Mouse (Mus musculus): ENCODE results near the gene Ercc1.

Gene Ercc1

GRCm38 (mm10) chr7:19344237-19344847, at the start of gene Ercc1:
Ercc1 (plus strand) TSS chr7:19344778.
- no peak for DNase-seq

DNA sequence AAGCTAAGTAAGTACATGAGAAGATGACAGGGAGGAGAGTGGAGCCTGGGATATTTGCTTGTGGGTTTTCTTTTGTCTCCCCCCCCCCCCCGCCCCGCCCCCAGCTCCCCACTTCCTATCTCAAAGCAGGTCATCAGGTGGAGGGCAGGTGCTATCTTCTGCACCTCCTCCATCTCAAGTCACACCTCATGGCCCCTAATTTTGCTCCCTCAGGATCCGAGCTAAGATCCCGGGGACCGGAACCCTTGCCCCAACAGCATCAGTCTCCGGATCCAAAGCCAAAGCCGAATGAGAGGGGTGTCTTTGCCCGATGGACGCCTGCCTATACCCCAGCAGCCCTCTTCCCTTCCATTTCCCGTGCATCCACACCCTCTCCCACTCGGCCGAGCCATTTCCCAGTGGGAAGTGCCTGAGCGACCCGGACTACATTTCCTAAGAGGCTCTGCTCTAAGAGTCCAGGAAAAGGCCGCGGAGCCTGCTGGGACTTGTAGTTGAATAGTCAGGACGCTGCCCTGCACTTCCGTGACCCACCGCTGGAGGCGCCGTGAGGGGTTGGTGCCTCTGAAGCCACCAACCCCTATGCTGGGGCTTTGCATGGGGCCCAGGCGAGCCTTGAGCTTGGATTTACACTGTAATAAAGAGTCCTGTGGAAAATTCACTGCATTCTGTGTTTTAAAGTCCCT, 48.9 kb upstream of the Ercc1 start:
- DNase-seq, result peak; percentile 99

DNA sequence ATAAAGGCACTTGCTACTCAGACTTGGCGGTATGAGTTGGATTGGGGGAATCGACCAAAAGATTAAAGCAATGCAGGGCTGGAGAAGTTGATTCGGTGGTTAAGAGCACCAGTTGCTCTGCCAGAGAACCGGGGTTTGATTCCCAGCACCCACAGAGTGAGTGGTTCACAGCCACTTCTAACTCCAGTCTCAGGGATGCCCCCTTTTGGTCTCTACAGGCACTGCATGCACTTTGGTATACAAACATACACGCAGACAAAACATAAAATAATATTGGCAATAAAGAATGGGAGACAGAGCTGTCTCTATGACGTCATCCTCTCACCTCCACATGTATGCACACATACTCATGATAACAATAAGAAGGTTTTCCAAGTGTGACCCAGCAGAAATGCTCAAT, 47.5 kb upstream of the Ercc1 start:
- DNase-seq, result no peak

- DNase-seq, result no peak
These were observed 46.8 kb upstream of the Ercc1 start for GRCm38 (mm10) chr7:19297794-19298193.

- peak; percentile 70 for DNase-seq
These were observed 45.4 kb upstream of the Ercc1 start for GRCm38 (mm10) chr7:19299194-19299593.

DNA sequence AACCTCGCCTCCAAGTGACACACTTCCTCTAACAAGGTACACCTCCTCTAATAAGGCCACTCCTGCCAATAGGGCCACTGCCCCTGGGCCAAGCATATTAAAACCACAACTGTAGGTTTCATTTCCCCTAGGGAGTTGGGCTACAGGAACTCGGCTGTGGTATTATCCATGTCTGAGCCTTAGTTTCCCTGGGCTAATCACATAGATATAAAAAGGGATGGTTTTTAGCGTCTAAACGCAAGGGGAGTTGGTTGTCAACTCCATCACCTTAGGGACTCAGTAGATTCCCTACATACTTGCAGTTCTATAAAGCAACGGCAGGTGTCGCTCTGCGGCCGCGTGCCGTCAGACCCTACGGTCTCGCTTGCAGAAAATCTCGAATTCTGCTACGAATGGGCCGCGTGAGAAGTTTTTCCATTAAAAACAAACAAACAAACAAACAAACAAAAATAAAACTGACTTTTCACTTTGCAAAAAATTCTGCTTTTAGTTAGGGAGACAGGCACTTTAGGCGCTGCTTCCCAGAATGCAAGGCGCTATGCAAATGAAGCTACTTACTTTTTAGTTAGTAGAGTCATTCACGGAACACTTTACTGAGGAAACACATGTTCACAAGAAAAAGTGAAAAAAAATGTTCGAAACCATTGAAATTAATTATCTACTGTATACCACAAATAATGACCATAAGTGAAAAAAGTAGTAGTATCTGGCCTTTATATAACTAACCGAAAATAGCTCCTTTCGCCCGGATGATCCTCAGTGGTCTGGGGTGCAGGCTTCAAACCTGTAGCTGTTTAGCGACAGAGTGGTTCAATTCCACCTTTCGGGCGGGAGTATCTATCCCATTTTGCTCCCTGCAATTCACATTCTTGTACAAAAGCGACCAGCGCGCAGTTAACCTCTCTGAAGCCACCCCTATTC, 43.8 kb upstream of the Ercc1 start:
- DNase-seq, result peak; percentile 84

GRCm38 (mm10) chr7:19301461-19302263, 42.9 kb upstream of the Ercc1 start:
- no peak for DNase-seq

GRCm38 (mm10) chr7:19302264-19303045, 42.1 kb upstream of the Ercc1 start:
- no peak for DNase-seq

GRCm38 (mm10) chr7:19303046-19303305, 41.6 kb upstream of the Ercc1 start:
- DNase-seq, result no peak

DNA sequence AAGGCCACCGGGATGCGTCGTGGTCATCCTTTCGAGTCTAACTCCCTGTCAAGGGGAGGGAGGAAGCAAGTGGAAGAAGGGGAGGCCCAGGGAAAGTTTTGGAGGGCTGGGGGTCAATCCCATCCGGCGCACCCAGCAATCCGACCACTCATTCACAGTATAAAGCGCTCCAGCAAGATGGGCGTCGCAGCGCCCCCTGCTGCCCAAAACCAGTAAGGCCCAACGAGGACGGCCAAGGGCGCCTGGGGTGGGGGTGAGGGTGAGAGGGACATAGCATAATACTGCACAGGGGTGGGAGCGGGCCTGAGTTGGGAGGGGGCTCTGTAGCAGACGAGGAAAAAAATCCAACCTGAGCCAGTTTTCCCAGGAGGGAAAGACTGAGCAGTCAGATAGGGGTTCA, 40.8 kb upstream of the Ercc1 start:
- peak; percentile 86 for DNase-seq

DNA sequence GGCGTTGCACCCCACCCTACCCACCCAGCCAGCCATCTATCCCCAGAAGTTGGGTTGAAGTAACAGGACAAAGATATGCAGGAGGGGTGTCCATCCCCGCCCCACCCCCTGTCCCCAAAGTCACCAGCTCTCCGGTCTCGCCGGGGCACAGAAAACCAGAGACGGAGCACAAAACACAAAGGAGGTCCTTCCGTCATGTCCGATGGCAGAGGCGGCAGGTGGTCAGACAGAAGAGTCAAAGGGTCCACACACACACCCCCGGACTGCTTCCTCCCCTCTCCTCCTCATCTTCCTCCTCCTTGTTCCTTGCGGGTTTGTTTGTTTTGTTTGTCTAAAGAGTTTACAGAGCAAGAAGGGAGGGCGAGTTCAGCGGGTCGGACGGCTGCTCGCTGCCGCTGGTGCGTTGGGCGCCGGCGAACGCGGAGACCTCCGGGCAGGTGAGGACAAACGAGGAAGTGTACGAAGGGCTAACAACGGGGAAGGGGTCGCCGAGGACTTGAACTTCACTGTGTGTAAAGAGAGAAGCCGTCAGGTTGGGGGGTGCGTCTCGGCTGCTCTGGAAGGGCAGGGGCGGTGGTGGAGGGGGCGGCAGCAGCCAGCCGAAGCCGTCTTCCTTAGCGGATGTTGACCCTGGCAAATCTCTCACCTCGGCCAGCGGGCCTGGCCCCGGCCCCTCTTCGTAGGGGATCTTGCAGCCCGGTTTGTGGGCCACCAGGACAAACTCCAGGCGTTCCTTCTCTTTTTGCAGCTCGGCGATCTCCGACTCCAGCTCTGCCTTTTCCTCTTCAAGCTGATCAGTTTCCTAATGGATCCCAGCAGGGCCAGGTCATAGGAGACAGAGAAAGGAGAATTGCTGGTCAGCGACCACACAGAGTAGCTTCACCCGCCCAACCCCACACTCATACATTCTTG, 39.8 kb upstream of the Ercc1 start:
- no peak for DNase-seq

GRCm38 (mm10) chr7:19305413-19305735, 39.2 kb upstream of the Ercc1 start:
- no peak for DNase-seq

- no peak for DNase-seq
These were observed 38.5 kb upstream of the Ercc1 start for GRCm38 (mm10) chr7:19305796-19306765.

- DNase-seq, result no peak
These were observed 37.5 kb upstream of the Ercc1 start for GRCm38 (mm10) chr7:19306819-19307738.

DNA sequence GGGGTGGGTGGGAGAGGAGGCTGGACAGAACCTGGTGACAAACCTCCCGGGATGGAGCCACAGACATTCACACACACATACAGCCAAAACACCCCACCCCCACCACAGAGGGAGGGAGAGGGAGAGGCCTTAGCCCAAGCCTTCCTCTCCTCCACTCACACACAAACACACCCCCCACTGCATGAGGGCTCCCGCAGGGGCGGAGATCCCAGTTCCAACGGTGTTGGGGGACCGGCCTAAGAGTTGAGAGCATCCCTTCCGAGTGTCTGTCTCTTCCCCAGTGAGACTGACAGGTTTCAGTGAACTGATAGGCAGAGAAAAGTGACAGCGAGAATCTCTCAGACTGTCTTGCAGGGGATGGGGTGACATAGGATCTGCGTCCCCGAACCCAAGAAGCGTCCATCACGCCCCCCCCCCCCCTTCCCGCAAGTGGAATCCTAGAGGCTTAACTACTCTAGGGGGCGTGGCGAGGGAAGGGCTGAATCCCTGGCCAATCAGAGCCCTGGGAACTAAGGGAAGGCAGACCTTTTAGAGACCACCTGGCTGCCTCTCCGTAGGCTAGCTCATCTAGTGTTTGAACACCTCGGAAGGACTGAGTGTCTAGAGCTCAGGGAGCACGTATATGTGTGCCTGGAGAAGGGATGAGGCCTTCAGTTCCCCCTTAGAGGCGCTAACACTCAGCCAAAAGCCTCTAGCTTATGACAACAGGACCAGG, 36.7 kb upstream of the Ercc1 start:
- DNase-seq, result peak; percentile 92

DNA sequence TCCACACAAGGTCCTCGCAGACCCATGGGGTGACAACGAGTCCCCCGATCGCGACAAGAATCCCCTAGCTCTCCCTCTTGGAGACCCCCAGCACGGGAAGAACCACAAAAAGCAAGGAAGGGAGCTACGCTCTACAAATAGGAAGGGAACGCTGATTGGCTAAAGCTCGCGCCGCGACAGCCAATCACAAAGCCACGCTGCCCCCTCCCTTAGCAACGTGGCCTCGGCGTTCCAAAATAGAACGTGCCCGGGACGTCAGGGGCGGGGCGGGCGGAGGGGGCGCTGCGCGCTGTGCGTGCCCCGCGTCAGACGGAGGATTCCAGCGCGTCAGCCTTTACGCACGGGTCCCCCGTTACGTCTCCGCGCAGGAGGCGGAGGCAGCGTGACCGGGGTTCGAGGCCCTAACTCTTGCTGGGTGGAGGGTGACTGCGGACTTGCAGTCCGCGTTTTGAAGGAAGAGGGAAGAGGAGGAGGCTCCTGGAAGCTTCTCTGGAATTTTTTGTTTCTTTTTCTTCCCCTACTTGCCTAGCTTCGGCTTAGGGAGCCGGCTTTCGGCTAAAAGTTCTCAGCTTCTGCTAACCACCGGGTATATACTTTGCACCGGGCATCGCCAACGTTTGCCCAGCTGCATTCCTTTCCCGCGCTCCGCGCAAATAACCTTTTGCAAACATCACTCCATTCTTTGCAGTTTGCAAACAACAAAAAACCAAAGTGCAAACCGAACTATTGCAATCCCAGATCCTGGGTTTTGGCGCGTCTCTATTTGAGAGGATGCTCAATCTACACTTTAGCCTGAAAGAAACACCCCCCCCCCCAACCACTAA, 35.9 kb upstream of the Ercc1 start:
- DNase-seq, result peak; percentile 98

- no peak for DNase-seq
These were observed 35.2 kb upstream of the Ercc1 start for GRCm38 (mm10) chr7:19309278-19309883.
